Mouse (Mus musculus) cerebellum, adult 11-12 months (tissue): ENCODE data around the gene Rtn1.

ENCODE experiments used
- DNase-seq: peaks from one replicate; pipeline ENCODE4 v3.0.0; 2022

Gene Rtn1

GRCm38 (mm10) chr12:72273721-72274414 is 135.0 kb downstream of the Rtn1 start:
- DNase-seq: peak; percentile 58

- no peak for DNase-seq
These were observed 141.2 kb downstream of the Rtn1 start for GRCm38 (mm10) chr12:72267614-72268013.

GRCm38 (mm10) chr12:72265261-72266228 is 143.3 kb downstream of the Rtn1 start:
- DNase-seq: no peak

- DNase-seq: no peak
These were observed 145.4 kb downstream of the Rtn1 start for GRCm38 (mm10) chr12:72263213-72264103.

- DNase-seq: no peak
These were observed 151.9 kb downstream of the Rtn1 start for GRCm38 (mm10) chr12:72257000-72257399.

- DNase-seq: no peak
These were observed 155.8 kb downstream of the Rtn1 start for GRCm38 (mm10) chr12:72253040-72253439.

GRCm38 (mm10) chr12:72251890-72252445 is 156.9 kb downstream of the Rtn1 start:
- DNase-seq: no peak

- no peak for DNase-seq
These were observed 163.9 kb downstream of the Rtn1 start for GRCm38 (mm10) chr12:72244951-72245350.

- no peak for DNase-seq
These were observed 166.0 kb downstream of the Rtn1 start for GRCm38 (mm10) chr12:72242807-72243206.

- DNase-seq: no peak
These were observed 168.3 kb downstream of the Rtn1 start for GRCm38 (mm10) chr12:72240506-72240905.

GRCm38 (mm10) chr12:72239230-72239894 is 169.5 kb downstream of the Rtn1 start:
- no peak for DNase-seq

- DNase-seq: no peak
These were observed 171.6 kb downstream of the Rtn1 start for GRCm38 (mm10) chr12:72237251-72237650.

- peak; percentile 90 for DNase-seq
These were observed 172.3 kb downstream of the Rtn1 start for GRCm38 (mm10) chr12:72236564-72237011.

GRCm38 (mm10) chr12:72235621-72236351 is 173.1 kb downstream of the Rtn1 start:
- peak; percentile 54 for DNase-seq

- no peak for DNase-seq
These were observed 173.9 kb downstream of the Rtn1 start for GRCm38 (mm10) chr12:72234966-72235365.

GRCm38 (mm10) chr12:72234151-72234550 is 174.7 kb downstream of the Rtn1 start:
- DNase-seq: no peak

- DNase-seq: peak; percentile 83
These were observed 175.7 kb downstream of the Rtn1 start for GRCm38 (mm10) chr12:72232826-72233790.

GRCm38 (mm10) chr12:72232176-72232575 is 176.7 kb downstream of the Rtn1 start:
- DNase-seq: no peak

GRCm38 (mm10) chr12:72229451-72230196 is 179.2 kb downstream of the Rtn1 start:
- DNase-seq: no peak
